Comparison of ENCODE assay signal across 8 mouse cellular contexts in the genomic region with DNA sequence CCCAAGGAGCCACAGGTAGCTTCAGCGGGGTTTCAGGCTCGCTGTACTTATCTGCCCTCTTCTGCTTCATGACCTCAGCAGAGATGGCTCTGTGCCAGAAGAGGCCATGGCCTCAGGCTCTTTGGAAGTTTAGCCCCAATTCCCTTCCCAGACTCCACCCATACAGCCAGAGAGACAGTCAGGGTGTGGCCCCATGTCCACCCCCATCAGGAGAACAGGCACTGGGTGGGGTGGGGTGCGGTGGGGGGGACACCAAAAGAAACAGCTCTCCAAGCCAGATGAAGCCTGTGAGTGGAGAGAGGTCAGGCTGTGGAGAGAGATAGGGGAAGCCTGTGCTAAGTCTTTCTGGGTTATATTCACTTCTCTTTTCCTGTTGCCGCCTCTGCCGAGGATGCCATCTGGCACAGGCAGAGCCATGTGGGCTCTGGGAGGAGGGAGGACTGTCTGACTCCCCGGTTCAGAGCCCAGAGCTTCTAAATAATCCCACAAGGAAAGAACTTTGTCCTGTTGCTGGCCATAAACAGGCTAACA. TPM values are rescaled to one million over a fixed set of nuclear protein-coding genes. Genes with fewer than 3 reads are reported as not detected.
DNase-seq lines count a peak whose midpoint lies in the region; ATAC-seq and TF ChIP-seq lines count a peak whose summit lies in the region.

No protein-coding gene starts in this region.

- H3K4me1 ChIP-seq in lung, embryonic 15.5 days, result peaks cover 21% of the 10 kb centered on the region
- peaks cover 41% of the 10 kb centered on the region for H3K4me1 ChIP-seq in olfactory bulb, adult 2 months (ENCODE audit: control insufficient read depth, insufficient read depth, low read length)

- 15% methylated on average over 6 of the region's 6 CpGs for WGBS in lung, embryonic 15.5 days
- 30% methylated on average over 6 of the region's 6 CpGs for WGBS in olfactory bulb, adult 2 months

- no peak for TF ChIP-seq CTCF in olfactory bulb, adult 2 months (IDR thresholded peaks at IDR 0.05; ENCODE audit: insufficient read depth, low read depth, low read length)

- no peak for TF ChIP-seq POLR2A in olfactory bulb, adult 2 months (IDR thresholded peaks at IDR 0.05; ENCODE audit: insufficient read depth, low read depth, low read length)

- intact Hi-C loops in heart, postnatal 14 days (cut with DNase I), result no loop called here

- ATAC-seq in lung, embryonic 15.5 days (ENCODE audit: borderline replicate concordance, extremely low read depth, low FRiP score, low TSS enrichment), result peak; percentile 16; the same call in 1 of the 2 replicates
- no peak for ATAC-seq in activated CD4-positive, CD25-positive, alpha-beta regulatory T cell, adult 4 months

- peak; percentile 95 for DNase-seq in ES-CJ7 (ENCODE audit: low read depth, low spot score)
- peak; percentile 64 for DNase-seq in adrenal gland, postnatal 10 days
- peak; percentile 49 for DNase-seq in fibroblast of lung, adult 2 months (ENCODE audit: low read depth)
- DNase-seq in heart, postnatal 14 days, result peak; percentile 65 to 66
- DNase-seq in kidney, postnatal 4 days, result peak; percentile 55 to 64

- no peaks in the 10 kb centered on the region; the same call in 1 of the 2 replicates for H3K27me3 ChIP-seq in lung, embryonic 15.5 days

- peaks cover 12% of the 10 kb centered on the region; the same call in 1 of the 2 replicates for H3K36me3 ChIP-seq in lung, embryonic 15.5 days

- H3K9ac ChIP-seq in lung, embryonic 15.5 days, result peak overlapping the region; percentile 67

- H3K4me3 ChIP-seq in lung, embryonic 15.5 days, result peak overlapping the region; percentile 54
- H3K4me3 ChIP-seq in olfactory bulb, adult 2 months (ENCODE audit: insufficient read depth, low read depth, low read length), result peak overlapping the region; percentile 55

- H3K4me2 ChIP-seq in lung, embryonic 15.5 days, result peak overlapping the region; percentile 63

- H3K9me3 ChIP-seq in lung, embryonic 15.5 days, result no peaks in the 10 kb centered on the region

- H3K27ac ChIP-seq in lung, embryonic 15.5 days, result peak overlapping the region; percentile 93
- H3K27ac ChIP-seq in olfactory bulb, adult 2 months (ENCODE audit: insufficient read depth, low read depth, low read length), result peak overlapping the region; percentile 43; the same call in 1 of the 2 replicates

RNA-seq across cellular contexts. Expression of a gene that starts 1.0 kb away (rescaled TPM):
- 1 to 10 TPM; 3.5 to 4.9 TPM for total RNA-seq in adrenal gland, postnatal 10 days (2021)
- 1 to 10 TPM; 4.1 to 5.2 TPM for total RNA-seq in heart, postnatal 14 days (2021)
- polyA plus RNA-seq in lung, embryonic 15.5 days (2015; fragmentation: Nextera tagmentation; extraction: Ambion mirVana), result 7.1 and 9.7 TPM in 2 replicates
- polyA plus RNA-seq in olfactory bulb, adult 2 months (2012; ENCODE audit: insufficient read depth, insufficient read length, low replicate concordance, missing spikeins), result not detected in 2 replicates
- 10 to 100 TPM in 1 of 2 experiments, 1 to 10 TPM in 1; 7.6 to 14.4 TPM for polyA plus RNA-seq in activated CD4-positive, CD25-positive, alpha-beta regulatory T cell, adult 4 months (2017; shearing (Covaris generic))

RNA-seq across cellular contexts. Expression of a gene that starts 6.9 kb away (rescaled TPM):
- total RNA-seq in adrenal gland, postnatal 10 days (2021), result not detected
- not detected for total RNA-seq in heart, postnatal 14 days (2021)
- polyA plus RNA-seq in lung, embryonic 15.5 days (2015; fragmentation: Nextera tagmentation; extraction: Ambion mirVana), result not detected in 2 replicates
- not detected in 2 replicates for polyA plus RNA-seq in olfactory bulb, adult 2 months (2012; ENCODE audit: insufficient read depth, insufficient read length, low replicate concordance, missing spikeins)
- polyA plus RNA-seq in activated CD4-positive, CD25-positive, alpha-beta regulatory T cell, adult 4 months (2017; shearing (Covaris generic)), result not detected

RNA-seq across cellular contexts. Expression of a gene that starts 20.4 kb away (rescaled TPM):
- not detected for total RNA-seq in adrenal gland, postnatal 10 days (2021)
- total RNA-seq in heart, postnatal 14 days (2021), result not detected
- not detected in 2 replicates for polyA plus RNA-seq in lung, embryonic 15.5 days (2015; fragmentation: Nextera tagmentation; extraction: Ambion mirVana)
- polyA plus RNA-seq in olfactory bulb, adult 2 months (2012; ENCODE audit: insufficient read depth, insufficient read length, low replicate concordance, missing spikeins), result not detected in 2 replicates
- polyA plus RNA-seq in activated CD4-positive, CD25-positive, alpha-beta regulatory T cell, adult 4 months (2017; shearing (Covaris generic)), result not detected

RNA-seq across cellular contexts. Expression of a gene that starts 41.5 kb away (rescaled TPM):
- 10 to 100 TPM; 13.6 to 19.4 TPM for total RNA-seq in adrenal gland, postnatal 10 days (2021)
- total RNA-seq in heart, postnatal 14 days (2021), result 1 to 10 TPM in 1 of 2 experiments, under 1 TPM in 1; 0.69 to 1.0 TPM
- 6.1 and 6.3 TPM in 2 replicates for polyA plus RNA-seq in lung, embryonic 15.5 days (2015; fragmentation: Nextera tagmentation; extraction: Ambion mirVana)
- polyA plus RNA-seq in olfactory bulb, adult 2 months (2012; ENCODE audit: insufficient read depth, insufficient read length, low replicate concordance, missing spikeins), result not detected in 2 replicates
- under 1 TPM in 1 of 2 experiments, not detected in 1; 0.32 TPM for polyA plus RNA-seq in activated CD4-positive, CD25-positive, alpha-beta regulatory T cell, adult 4 months (2017; shearing (Covaris generic))

RNA-seq across cellular contexts. Expression of a gene that starts 46.5 kb away (rescaled TPM):
- 10 to 100 TPM; 18.9 to 20.5 TPM for total RNA-seq in adrenal gland, postnatal 10 days (2021)
- total RNA-seq in heart, postnatal 14 days (2021), result 10 to 100 TPM; 11.7 to 12.3 TPM
- 7.8 and 8.3 TPM in 2 replicates for polyA plus RNA-seq in lung, embryonic 15.5 days (2015; fragmentation: Nextera tagmentation; extraction: Ambion mirVana)
- not detected in 2 replicates for polyA plus RNA-seq in olfactory bulb, adult 2 months (2012; ENCODE audit: insufficient read depth, insufficient read length, low replicate concordance, missing spikeins)
- polyA plus RNA-seq in activated CD4-positive, CD25-positive, alpha-beta regulatory T cell, adult 4 months (2017; shearing (Covaris generic)), result 1 to 10 TPM; 6.5 to 7.7 TPM
